In the genomic region with DNA sequence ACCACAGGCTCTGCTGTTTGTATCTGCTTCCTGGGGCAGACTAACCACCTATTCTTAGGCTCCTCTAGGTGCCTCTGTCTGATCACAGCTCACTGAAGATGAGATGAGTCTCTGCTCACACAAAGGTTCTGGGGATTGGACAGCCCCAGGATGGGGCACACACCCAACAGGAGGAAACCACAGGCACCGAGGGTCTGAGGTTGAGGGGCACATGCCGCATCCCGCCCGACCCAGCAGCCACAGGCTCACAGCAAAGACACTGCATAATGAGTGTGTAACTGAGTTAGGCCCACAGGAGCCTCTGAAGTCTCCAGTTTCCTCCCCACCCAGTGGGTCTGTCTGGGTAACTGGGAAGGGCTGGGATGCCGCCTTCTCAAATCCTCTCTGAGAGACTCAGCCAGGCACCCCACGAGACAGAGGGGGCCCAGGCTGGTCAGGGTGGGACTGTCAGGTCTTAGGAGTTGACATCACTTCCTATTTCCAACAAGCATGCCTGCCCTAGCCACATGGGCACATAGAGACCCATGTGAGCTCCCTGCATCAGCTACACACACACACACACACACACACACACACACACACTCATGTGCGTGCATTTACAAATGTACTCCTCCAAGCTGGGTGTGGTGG, we compare ENCODE assay signal across 19 mouse cellular contexts. TPM values are rescaled to one million over a fixed set of nuclear protein-coding genes. Genes with fewer than 3 reads are reported as not detected.
DNase-seq lines count a peak whose midpoint lies in the region; ATAC-seq lines count a peak whose summit lies in the region.
"Had no signal": no experiment of that assay in that cellular context is flagged by ENCODE, and none has a peak within 500 bp of the region (broad histone marks: within the 10 kb centered on the region; RNA-seq: fewer than 3 reads in every experiment).

No protein-coding gene starts in this region.

- no peaks in the 10 kb centered on the region; the same call in 1 of the 2 replicates for H3K27me3 ChIP-seq in midbrain, embryonic 10.5 days (ENCODE audit: low read depth, poor library complexity, severe bottlenecking)
- no peaks in the 10 kb centered on the region for H3K27me3 ChIP-seq in midbrain, embryonic 11.5 days (ENCODE audit: control insufficient read depth, insufficient read depth, low read length)
- peaks cover 61% of the 10 kb centered on the region for H3K27me3 ChIP-seq in embryonic facial prominence, embryonic 10.5 days (replicated peaks; ENCODE audit: low read depth, poor library complexity, severe bottlenecking)
- peaks cover 15% of the 10 kb centered on the region for H3K27me3 ChIP-seq in embryonic facial prominence, embryonic 15.5 days
- H3K27me3 ChIP-seq: neural tube, embryonic 13.5 days had no signal

- WGBS in midbrain, embryonic 10.5 days, result 79% methylated on average over 7 of the region's 7 CpGs
- WGBS in midbrain, embryonic 11.5 days, result 77% methylated on average over 7 of the region's 7 CpGs
- WGBS in embryonic facial prominence, embryonic 10.5 days, result 64% methylated on average over 7 of the region's 7 CpGs
- whole genome bisulfite sequencing in embryonic facial prominence, embryonic 15.5 days, result 37% methylated on average over 7 of the region's 7 CpGs

- H3K27ac ChIP-seq in midbrain, embryonic 10.5 days (replicated peaks), result peak overlapping the region; percentile 76
- H3K27ac ChIP-seq in midbrain, embryonic 11.5 days (ENCODE audit: low read depth, low read length), result no peak overlapping the region
- peak overlapping the region; percentile 79 for H3K27ac ChIP-seq in embryonic facial prominence, embryonic 10.5 days (replicated peaks)
- H3K27ac ChIP-seq in embryonic facial prominence, embryonic 15.5 days (replicated peaks), result peak overlapping the region; percentile 69
- H3K27ac ChIP-seq: hindbrain, postnatal 0 days; kidney, postnatal 0 days; liver, embryonic 12.5 days; midbrain, embryonic 12.5 days; neural tube, embryonic 13.5 days had no signal

- no peak for DNase-seq in midbrain, embryonic 10.5 days (ENCODE audit: low spot score)
- no peak for DNase-seq in midbrain, embryonic 11.5 days (ENCODE audit: low spot score, missing footprints)
- DNase-seq in embryonic facial prominence, embryonic 10.5 days (ENCODE audit: low spot score), result peak; percentile 13
- no peak for DNase-seq in layer of hippocampus, adult 9-11 months
- DNase-seq in embryo, embryonic 9.5 days (ENCODE audit: extremely low spot score), result no peak
- DNase-seq: adrenal gland, adult 8-10 months; cerebellum, adult 8-10 months; heart, postnatal 14 days; kidney, adult 18-20 months; lung, adult 2 months; right cerebral cortex, adult 18-20 months had no signal

- no peak overlapping the region for H3K4me3 ChIP-seq in midbrain, embryonic 10.5 days
- no peak overlapping the region for H3K4me3 ChIP-seq in midbrain, embryonic 11.5 days (ENCODE audit: low read depth, low read length)
- H3K4me3 ChIP-seq in embryonic facial prominence, embryonic 10.5 days, result peak overlapping the region; percentile 9; the same call in 1 of the 2 replicates
- no peak overlapping the region for H3K4me3 ChIP-seq in embryonic facial prominence, embryonic 15.5 days (replicated peaks)
- H3K4me3 ChIP-seq: heart, embryonic 12.5 days; liver, embryonic 12.5 days; midbrain, embryonic 12.5 days; neural tube, embryonic 13.5 days had no signal

- no peaks in the 10 kb centered on the region for H3K9me3 ChIP-seq in midbrain, embryonic 10.5 days (replicated peaks)
- H3K9me3 ChIP-seq in midbrain, embryonic 11.5 days (ENCODE audit: control insufficient read depth, low read length), result no peaks in the 10 kb centered on the region
- no peaks in the 10 kb centered on the region for H3K9me3 ChIP-seq in embryonic facial prominence, embryonic 10.5 days
- no peaks in the 10 kb centered on the region for H3K9me3 ChIP-seq in embryonic facial prominence, embryonic 15.5 days (replicated peaks)
- H3K9me3 ChIP-seq: heart, embryonic 12.5 days; liver, embryonic 12.5 days; midbrain, embryonic 12.5 days; neural tube, embryonic 13.5 days had no signal

- no peaks in the 10 kb centered on the region for H3K36me3 ChIP-seq in midbrain, embryonic 10.5 days
- H3K36me3 ChIP-seq in midbrain, embryonic 11.5 days (ENCODE audit: control insufficient read depth, insufficient read depth, low read length), result no peaks in the 10 kb centered on the region
- no peaks in the 10 kb centered on the region for H3K36me3 ChIP-seq in embryonic facial prominence, embryonic 10.5 days (replicated peaks)
- H3K36me3 ChIP-seq in embryonic facial prominence, embryonic 15.5 days, result no peaks in the 10 kb centered on the region
- H3K36me3 ChIP-seq: heart, embryonic 12.5 days; liver, embryonic 12.5 days; midbrain, embryonic 12.5 days; neural tube, embryonic 13.5 days had no signal

- H3K9ac ChIP-seq in midbrain, embryonic 11.5 days (ENCODE audit: low read length), result no peak overlapping the region
- H3K9ac ChIP-seq in embryonic facial prominence, embryonic 15.5 days, result no peak overlapping the region
- H3K9ac ChIP-seq: heart, embryonic 12.5 days; liver, embryonic 12.5 days; midbrain, embryonic 12.5 days; neural tube, embryonic 13.5 days had no signal

- no peak overlapping the region for H3K4me2 ChIP-seq in midbrain, embryonic 11.5 days
- H3K4me2 ChIP-seq in embryonic facial prominence, embryonic 15.5 days (replicated peaks), result peak overlapping the region; percentile 4; the same call in 1 of the 2 replicates
- H3K4me2 ChIP-seq: heart, embryonic 12.5 days; liver, embryonic 12.5 days; midbrain, embryonic 12.5 days; neural tube, embryonic 13.5 days had no signal

- ATAC-seq in midbrain, embryonic 11.5 days (ENCODE audit: low FRiP score), result no peak
- ATAC-seq in embryonic facial prominence, embryonic 15.5 days (ENCODE audit: insufficient number of reproducible peaks, low FRiP score, low TSS enrichment, low read depth), result peak; percentile 65
- ATAC-seq in megakaryocyte progenitor cell, adult 5-6 weeks (replicated peaks; ENCODE audit: poor library complexity), result peak; percentile 68
- ATAC-seq: hindbrain, postnatal 0 days; liver, embryonic 12.5 days had no signal

- peaks cover 73% of the 10 kb centered on the region for H3K4me1 ChIP-seq in midbrain, embryonic 10.5 days
- H3K4me1 ChIP-seq in midbrain, embryonic 11.5 days (ENCODE audit: control insufficient read depth, insufficient read depth, low read length), result peaks cover 15% of the 10 kb centered on the region
- peaks cover 78% of the 10 kb centered on the region for H3K4me1 ChIP-seq in embryonic facial prominence, embryonic 10.5 days
- H3K4me1 ChIP-seq in embryonic facial prominence, embryonic 15.5 days, result peaks cover 54% of the 10 kb centered on the region
- H3K4me1 ChIP-seq: heart, embryonic 12.5 days; liver, embryonic 12.5 days had no signal

RNA-seq across cellular contexts. Expression of gene Rspo1, which starts 16.9 kb away (rescaled TPM):
- polyA plus RNA-seq in midbrain, embryonic 10.5 days (2016; fragmentation: Nextera tagmentation; extraction: Ambion mirVana), result 11.0 and 16.4 TPM in 2 replicates
- polyA plus RNA-seq in midbrain, embryonic 11.5 days (2014; fragmentation: Nextera tagmentation; extraction: Ambion mirVana), result 9.0 and 11.9 TPM in 2 replicates
- polyA plus RNA-seq in embryonic facial prominence, embryonic 10.5 days (2016; fragmentation: Nextera tagmentation; extraction: Ambion mirVana), result 8.2 TPM in 2 replicates
- 21.7 and 23.5 TPM in 2 replicates for polyA plus RNA-seq in embryonic facial prominence, embryonic 15.5 days (2015; fragmentation: Nextera tagmentation; extraction: Ambion mirVana)
- 0.89 and 2.6 TPM in 2 replicates for total RNA-seq in megakaryocyte progenitor cell, adult 5-6 weeks (2015)
- total RNA-seq in megakaryocyte progenitor cell, adult 5-6 weeks (2017), result 0.41 and 0.71 TPM in 2 replicates

RNA-seq across cellular contexts. Expression of gene Cdca8, which starts 30.2 kb away (rescaled TPM):
- polyA plus RNA-seq in midbrain, embryonic 10.5 days (2016; fragmentation: Nextera tagmentation; extraction: Ambion mirVana), result 271 and 298 TPM in 2 replicates
- 244 and 248 TPM in 2 replicates for polyA plus RNA-seq in midbrain, embryonic 11.5 days (2014; fragmentation: Nextera tagmentation; extraction: Ambion mirVana)
- polyA plus RNA-seq in embryonic facial prominence, embryonic 10.5 days (2016; fragmentation: Nextera tagmentation; extraction: Ambion mirVana), result 230 and 239 TPM in 2 replicates
- 100.0 and 102 TPM in 2 replicates for polyA plus RNA-seq in embryonic facial prominence, embryonic 15.5 days (2015; fragmentation: Nextera tagmentation; extraction: Ambion mirVana)
- 115 and 125 TPM in 2 replicates for total RNA-seq in megakaryocyte progenitor cell, adult 5-6 weeks (2015)
- total RNA-seq in megakaryocyte progenitor cell, adult 5-6 weeks (2017), result 121 and 137 TPM in 2 replicates

RNA-seq across cellular contexts. Expression of gene 9930104L06Rik, which starts 32.5 kb away (rescaled TPM):
- polyA plus RNA-seq in midbrain, embryonic 10.5 days (2016; fragmentation: Nextera tagmentation; extraction: Ambion mirVana), result 17.4 and 18.9 TPM in 2 replicates
- polyA plus RNA-seq in midbrain, embryonic 11.5 days (2014; fragmentation: Nextera tagmentation; extraction: Ambion mirVana), result 3.8 and 4.3 TPM in 2 replicates
- polyA plus RNA-seq in embryonic facial prominence, embryonic 10.5 days (2016; fragmentation: Nextera tagmentation; extraction: Ambion mirVana), result 17.6 and 18.0 TPM in 2 replicates
- polyA plus RNA-seq in embryonic facial prominence, embryonic 15.5 days (2015; fragmentation: Nextera tagmentation; extraction: Ambion mirVana), result 12.4 and 16.7 TPM in 2 replicates
- total RNA-seq in megakaryocyte progenitor cell, adult 5-6 weeks (2015), result 4.4 and 6.5 TPM in 2 replicates
- total RNA-seq in megakaryocyte progenitor cell, adult 5-6 weeks (2017), result 7.9 and 9.1 TPM in 2 replicates

RNA-seq across cellular contexts. Expression of gene Gnl2, which starts 47.1 kb away (rescaled TPM):
- 92.1 TPM in 2 replicates for polyA plus RNA-seq in midbrain, embryonic 10.5 days (2016; fragmentation: Nextera tagmentation; extraction: Ambion mirVana)
- 88.7 and 101 TPM in 2 replicates for polyA plus RNA-seq in midbrain, embryonic 11.5 days (2014; fragmentation: Nextera tagmentation; extraction: Ambion mirVana)
- polyA plus RNA-seq in embryonic facial prominence, embryonic 10.5 days (2016; fragmentation: Nextera tagmentation; extraction: Ambion mirVana), result 93.7 and 101 TPM in 2 replicates
- polyA plus RNA-seq in embryonic facial prominence, embryonic 15.5 days (2015; fragmentation: Nextera tagmentation; extraction: Ambion mirVana), result 85.9 and 102 TPM in 2 replicates
- 87.0 and 101 TPM in 2 replicates for total RNA-seq in megakaryocyte progenitor cell, adult 5-6 weeks (2015)
- 133 and 205 TPM in 2 replicates for total RNA-seq in megakaryocyte progenitor cell, adult 5-6 weeks (2017)
